Mouse (Mus musculus) midbrain, embryonic 11.5 days (tissue): ENCODE measurements around the gene Plekhg1. TPM values are rescaled to one million over a fixed set of nuclear protein-coding genes. Genes with fewer than 3 reads are reported as not detected.
A peak's percentile ranks its signal among the peaks of the same experiment; 100 is the strongest.

ENCODE experiments used
- ATAC-seq: fragments of 200-750 bp; cut with Nextera tagmentation; 2 replicates; pipeline ENCODE4 v1.8.0; 2017; ENCODE audit warnings: moderate TSS enrichment, moderate library complexity; ENCODE audit not compliant: low FRiP score
- DNase-seq: peaks from one replicate; pipeline ENCODE4 v3.0.0; 2015; ENCODE audit warnings: low spot score; ENCODE audit errors: missing footprints
- H3K27ac ChIP-seq: fragments of 300-500 bp; sonication (generic); 2 replicates; pipeline ENCODE4 v1.5.1; 2014; ENCODE audit warnings: low read depth, low read length
- H3K27me3 ChIP-seq: fragments of 300-500 bp; sonication (generic); 2 replicates; pipeline ENCODE4 v1.6.1; 2014; ENCODE audit warnings: mild to moderate bottlenecking, low read length, moderate library complexity, mixed read lengths; ENCODE audit not compliant: control insufficient read depth, insufficient read depth
- H3K36me3 ChIP-seq: fragments of 300-500 bp; sonication (generic); 2 replicates; pipeline ENCODE4 v1.6.1; 2014; ENCODE audit warnings: mild to moderate bottlenecking, low read length, moderate library complexity, mixed read lengths; ENCODE audit not compliant: control insufficient read depth, insufficient read depth
- H3K4me1 ChIP-seq: fragments of 300-500 bp; sonication (generic); 2 replicates; pipeline ENCODE4 v1.6.1; 2014; ENCODE audit warnings: low read length; ENCODE audit not compliant: control insufficient read depth, insufficient read depth
- H3K4me2 ChIP-seq: fragments of 300-500 bp; sonication (generic); 2 replicates; pipeline ENCODE4 v1.6.1; 2014; ENCODE audit warnings: mild to moderate bottlenecking, moderate library complexity
- H3K4me3 ChIP-seq: fragments of 300-500 bp; sonication (generic); 2 replicates; pipeline ENCODE4 v1.5.1; 2014; ENCODE audit warnings: low read depth, low read length
- H3K9ac ChIP-seq: fragments of 300-500 bp; sonication (generic); 2 replicates; pipeline ENCODE4 v1.6.1; 2014; ENCODE audit warnings: low read length
- H3K9me3 ChIP-seq: fragments of 300-500 bp; sonication (generic); 2 replicates; pipeline ENCODE4 v1.6.1; 2016; ENCODE audit warnings: low read length; ENCODE audit not compliant: control insufficient read depth
- WGBS: fragments of 180-500 bp; shearing (Covaris S2); extraction: QIAGEN DNeasy Blood & Tissue Kit; methylation state at CpG from one replicate; pipeline ENCODE4 v1.1.7; 2014; 5-methylcytosine and 5-hydroxymethylcytosine counted together
- polyA plus RNA-seq: library from polyadenylated mRNA; unstranded; fragments of >200 nt; fragmentation: Nextera tagmentation; extraction: Ambion mirVana; gene quantifications from 2 replicates; pipeline ENCODE4 v1.2.1, GENCODE M21; 2014

Plekhg1 gene
- polyA plus RNA-seq, 1 experiment from 2014 or later: 16.8 TPM

GRCm38 (mm10) chr10:3737034-3737433 lies 3.1 kb upstream of the Plekhg1 start:
- H3K4me2 ChIP-seq: no peak overlapping the region
- H3K4me1 ChIP-seq: no peaks in the 10 kb centered on the region
- DNase-seq (no peak), ATAC-seq (no peak)
- H3K36me3 ChIP-seq: no peaks in the 10 kb centered on the region
- WGBS: 59% methylated on average over 3 of the region's 3 CpGs
- no peaks in the 10 kb centered on the region for H3K9me3 ChIP-seq
- no peaks in the 10 kb centered on the region for H3K27me3 ChIP-seq
- no peak overlapping the region for H3K4me3 ChIP-seq
- no peak overlapping the region for H3K27ac ChIP-seq
- no peak overlapping the region for H3K9ac ChIP-seq

DNA sequence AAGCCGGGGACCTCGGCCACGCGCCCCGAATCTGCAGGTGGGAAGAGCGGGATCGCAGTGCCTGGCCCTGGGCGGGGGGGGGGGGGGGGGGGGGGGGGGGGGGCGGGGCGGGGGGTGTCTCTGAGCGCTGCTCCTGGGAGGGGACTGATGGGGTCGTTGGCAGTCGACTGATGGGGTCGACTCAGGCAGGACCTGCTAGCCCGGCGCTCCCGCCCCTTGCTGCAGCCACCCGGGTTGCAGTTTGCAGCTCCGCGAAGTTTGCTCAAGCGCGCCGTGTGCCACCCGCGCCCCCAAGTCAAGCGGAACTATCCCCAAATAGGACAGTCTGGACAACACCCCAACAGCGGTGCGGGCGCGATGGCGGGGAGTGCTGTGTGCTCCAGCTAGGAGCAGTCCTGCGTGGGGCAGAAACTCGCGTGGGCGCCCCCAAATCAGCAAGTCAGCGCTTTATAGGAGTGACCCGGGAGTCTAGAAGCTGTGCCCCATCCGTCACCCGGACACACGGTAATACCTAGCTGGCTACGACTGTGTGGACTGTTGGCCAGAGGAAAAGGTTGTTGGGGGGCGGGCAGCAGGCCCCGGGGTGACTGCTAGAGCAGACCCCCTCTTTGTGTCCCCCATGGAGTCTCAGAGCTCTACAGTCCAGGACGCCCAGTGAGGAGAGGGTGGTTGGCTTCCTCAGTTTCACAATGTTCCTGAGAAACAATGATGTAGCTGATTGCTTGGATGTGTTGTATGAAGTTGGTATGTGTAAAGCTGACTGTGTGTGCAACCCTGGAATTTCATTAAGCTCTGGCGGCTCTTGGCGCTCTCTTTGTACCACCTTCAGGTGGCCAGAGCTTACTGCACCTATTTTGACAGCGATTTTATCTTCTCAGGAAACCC lies 582 bp downstream of the Plekhg1 start:
- Histone ChIP-seq H3K27ac (peak overlapping the region; percentile 63), H3K9ac (peak overlapping the region; percentile 73), H3K36me3 (no peaks in the 10 kb centered on the region), H3K4me2 (peak overlapping the region; percentile 99), H3K9me3 (no peaks in the 10 kb centered on the region), H3K4me3 (peak overlapping the region; percentile 58), H3K4me1 (0 out of 2 replicates have a peak, but pooled peaks cover 2% of the 10 kb centered on the region), H3K27me3 (no peaks in the 10 kb centered on the region)
- WGBS: under 1% methylated on average over 36 of the region's 47 CpGs
- DNase-seq (peak; percentile 96), ATAC-seq (peak; percentile 88)

- Histone ChIP-seq H3K4me2 (peak overlapping the region; percentile 99), H3K9ac (no peak overlapping the region), H3K27ac (no peak overlapping the region), H3K27me3 (no peaks in the 10 kb centered on the region), H3K9me3 (no peaks in the 10 kb centered on the region), H3K4me1 (0 out of 2 replicates have a peak, but pooled peaks cover 2% of the 10 kb centered on the region), H3K36me3 (no peaks in the 10 kb centered on the region), H3K4me3 (peak overlapping the region; percentile 58; the same call in 1 of the 2 replicates)
- DNase-seq (peak; percentile 90), ATAC-seq (no peak)
- WGBS: 3% methylated on average over 5 of the region's 5 CpGs
Measured at GRCm38 (mm10) chr10:3741791-3742190, 1.6 kb downstream of the Plekhg1 start.

DNA sequence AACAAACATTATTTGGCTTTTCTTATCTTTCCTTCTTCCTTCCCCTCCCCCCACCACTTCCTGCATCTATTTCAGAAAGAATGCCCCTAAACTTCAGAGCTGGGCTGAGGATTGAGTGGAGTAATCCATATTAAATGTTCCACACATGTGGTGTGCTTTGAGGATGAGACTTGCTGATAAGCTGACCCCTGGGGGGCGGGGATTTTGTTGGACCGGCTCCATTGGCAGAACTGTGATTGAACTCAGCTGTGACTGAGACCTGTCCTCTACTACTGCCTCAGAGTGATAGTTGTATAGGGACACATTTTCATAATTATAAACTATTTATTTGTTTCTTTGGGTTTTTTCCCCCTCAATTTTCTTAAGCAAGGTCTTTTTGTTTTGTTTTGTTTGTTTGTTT lies 2.9 kb downstream of the Plekhg1 start:
- no peak overlapping the region for H3K27ac ChIP-seq
- 0 out of 2 replicates have a peak, but pooled peaks cover 2% of the 10 kb centered on the region for H3K4me1 ChIP-seq
- no peaks in the 10 kb centered on the region for H3K36me3 ChIP-seq
- no peaks in the 10 kb centered on the region for H3K27me3 ChIP-seq
- no peak overlapping the region for H3K9ac ChIP-seq
- WGBS: 31% methylated on average over 2 of the region's 2 CpGs
- DNase-seq: no peak
- no peaks in the 10 kb centered on the region for H3K9me3 ChIP-seq
- H3K4me2 ChIP-seq: no peak overlapping the region
- no peak for ATAC-seq
- no peak overlapping the region for H3K4me3 ChIP-seq

- no peak overlapping the region for H3K9ac ChIP-seq
- H3K27ac ChIP-seq: no peak overlapping the region
- 92% methylated on average over 5 of the region's 5 CpGs for WGBS
- no peak for ATAC-seq
- H3K27me3 ChIP-seq: no peaks in the 10 kb centered on the region
- no peak overlapping the region for H3K4me2 ChIP-seq
- H3K4me1 ChIP-seq: 0 out of 2 replicates have a peak, but pooled peaks cover 2% of the 10 kb centered on the region
- no peak overlapping the region for H3K4me3 ChIP-seq
- DNase-seq: no peak
- H3K36me3 ChIP-seq: no peaks in the 10 kb centered on the region
- H3K9me3 ChIP-seq: no peaks in the 10 kb centered on the region
Measured at GRCm38 (mm10) chr10:3743826-3744225, 3.7 kb downstream of the Plekhg1 start.

DNA sequence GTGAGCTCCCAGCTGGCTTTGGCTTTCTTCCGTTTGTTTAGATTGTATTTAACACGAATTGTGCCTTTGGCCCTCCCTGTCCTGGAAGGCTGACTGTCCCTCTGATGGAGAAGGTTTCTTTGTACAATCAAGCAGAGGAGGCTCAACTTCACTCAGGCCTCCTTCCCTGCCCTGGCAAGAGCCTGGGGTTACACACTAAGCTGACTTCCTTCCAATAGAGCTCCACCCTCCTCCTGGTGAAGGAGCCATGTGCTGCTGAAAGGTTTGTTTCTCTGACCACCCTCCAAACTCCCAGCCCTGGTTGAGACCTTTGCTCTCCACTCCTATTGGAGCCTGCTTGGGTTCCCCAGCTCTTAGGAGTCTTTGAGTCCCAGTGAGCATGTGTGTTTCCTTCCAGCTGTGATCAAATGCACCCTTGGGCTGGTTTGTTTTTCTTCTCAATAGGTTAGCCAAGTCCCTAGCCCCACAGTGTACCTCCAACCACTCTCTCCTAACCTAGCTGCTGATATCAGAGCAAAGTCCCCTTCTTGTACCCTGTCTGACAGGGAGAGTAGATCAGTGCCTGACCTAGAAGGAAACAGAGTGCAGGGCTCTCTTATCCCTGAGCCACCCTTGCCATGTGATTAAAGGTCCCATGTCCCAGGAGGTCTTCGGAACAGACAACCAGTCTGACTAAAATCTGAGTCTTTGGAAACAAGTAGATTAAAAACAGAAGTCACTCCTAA lies 6.8 kb downstream of the Plekhg1 start:
- H3K9ac ChIP-seq: no peak overlapping the region
- no peaks in the 10 kb centered on the region for H3K9me3 ChIP-seq
- H3K4me2 ChIP-seq: no peak overlapping the region
- no peak overlapping the region for H3K27ac ChIP-seq
- WGBS: 59% methylated on average over 3 of the region's 3 CpGs
- H3K4me1 ChIP-seq: 0 out of 2 replicates have a peak, but pooled peaks cover 2% of the 10 kb centered on the region
- DNase-seq (no peak), ATAC-seq (no peak)
- no peaks in the 10 kb centered on the region for H3K36me3 ChIP-seq
- H3K4me3 ChIP-seq: no peak overlapping the region
- H3K27me3 ChIP-seq: no peaks in the 10 kb centered on the region

DNA sequence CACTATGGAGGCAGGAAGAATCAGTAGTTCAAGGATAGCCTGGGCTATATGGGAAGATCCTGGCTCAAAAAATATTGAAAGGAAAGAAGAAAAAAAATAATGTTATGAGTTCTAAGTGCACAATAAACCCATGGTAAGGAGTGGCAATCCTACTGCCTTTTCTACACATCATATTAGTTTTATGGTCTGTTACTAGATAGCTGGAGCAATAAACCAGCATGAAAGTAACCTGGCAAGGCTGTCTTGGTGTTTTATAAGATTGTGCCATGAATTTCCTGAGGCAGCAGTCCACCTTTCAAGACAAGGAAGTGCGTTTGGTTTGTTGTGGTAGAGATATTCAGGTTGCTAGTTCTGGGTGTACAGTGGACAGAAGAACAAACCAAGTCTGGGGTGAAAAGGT lies 9.4 kb downstream of the Plekhg1 start:
- DNase-seq (no peak), ATAC-seq (no peak)
- Histone ChIP-seq H3K9me3 (no peaks in the 10 kb centered on the region), H3K4me2 (no peak overlapping the region), H3K36me3 (no peaks in the 10 kb centered on the region), H3K27ac (no peak overlapping the region), H3K4me3 (no peak overlapping the region), H3K27me3 (no peaks in the 10 kb centered on the region), H3K4me1 (no peaks in the 10 kb centered on the region), H3K9ac (no peak overlapping the region)
- WGBS: 93% methylated on average over 1 of the region's 1 CpGs

DNA sequence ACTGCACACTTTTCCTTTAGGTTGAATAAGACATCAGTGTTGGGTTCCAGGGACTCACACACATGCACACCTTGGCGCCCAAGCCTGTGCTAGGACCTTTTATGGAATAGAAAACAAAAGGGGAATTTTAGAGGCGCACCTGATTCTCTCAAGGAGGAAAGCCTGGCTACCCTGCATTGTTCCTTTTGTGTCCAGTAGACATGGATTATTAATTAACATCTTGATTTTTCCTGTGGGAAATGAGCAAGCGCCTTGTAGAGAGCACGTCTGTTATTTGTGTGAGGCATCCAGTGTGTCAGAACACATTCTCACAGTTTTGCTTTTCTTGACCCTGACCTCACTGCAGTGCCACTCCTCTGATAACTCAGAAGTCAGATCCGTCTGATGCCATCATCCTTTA lies 21.8 kb downstream of the Plekhg1 start:
- ATAC-seq (no peak), DNase-seq (no peak)
- Histone ChIP-seq H3K27me3 (no peaks in the 10 kb centered on the region), H3K36me3 (no peaks in the 10 kb centered on the region), H3K9ac (no peak overlapping the region), H3K4me1 (no peaks in the 10 kb centered on the region), H3K4me2 (no peak overlapping the region), H3K9me3 (no peaks in the 10 kb centered on the region), H3K27ac (no peak overlapping the region), H3K4me3 (no peak overlapping the region)
- 72% methylated on average over 5 of the region's 5 CpGs for WGBS

GRCm38 (mm10) chr10:3763199-3763598 lies 23.0 kb downstream of the Plekhg1 start:
- no peak overlapping the region for H3K4me2 ChIP-seq
- H3K4me3 ChIP-seq: no peak overlapping the region
- no peaks in the 10 kb centered on the region for H3K9me3 ChIP-seq
- no peaks in the 10 kb centered on the region for H3K27me3 ChIP-seq
- 70% methylated on average over 3 of the region's 3 CpGs for WGBS
- H3K4me1 ChIP-seq: no peaks in the 10 kb centered on the region
- ATAC-seq (no peak), DNase-seq (no peak)
- no peaks in the 10 kb centered on the region for H3K36me3 ChIP-seq
- H3K9ac ChIP-seq: no peak overlapping the region
- H3K27ac ChIP-seq: no peak overlapping the region
